Mouse (Mus musculus) NIH3T3 (cell line): ENCODE results near the gene Stc2.

Source experiments
- DNase-seq: peaks from one replicate; pipeline ENCODE4 v3.0.0-alpha.2; 2012; ENCODE audit warnings: low read depth

Gene Stc2

GRCm38 (mm10) chr11:31369648-31370286 lies at the start of gene Stc2:
TSS of gene Stc2 (minus strand) at chr11:31370074.
- DNase-seq: peak; percentile 81

GRCm38 (mm10) chr11:31417071-31417470 lies 47.2 kb upstream of the Stc2 start:
- DNase-seq: peak; percentile 46

GRCm38 (mm10) chr11:31412376-31412775 lies 42.5 kb upstream of the Stc2 start:
- no peak for DNase-seq

DNA sequence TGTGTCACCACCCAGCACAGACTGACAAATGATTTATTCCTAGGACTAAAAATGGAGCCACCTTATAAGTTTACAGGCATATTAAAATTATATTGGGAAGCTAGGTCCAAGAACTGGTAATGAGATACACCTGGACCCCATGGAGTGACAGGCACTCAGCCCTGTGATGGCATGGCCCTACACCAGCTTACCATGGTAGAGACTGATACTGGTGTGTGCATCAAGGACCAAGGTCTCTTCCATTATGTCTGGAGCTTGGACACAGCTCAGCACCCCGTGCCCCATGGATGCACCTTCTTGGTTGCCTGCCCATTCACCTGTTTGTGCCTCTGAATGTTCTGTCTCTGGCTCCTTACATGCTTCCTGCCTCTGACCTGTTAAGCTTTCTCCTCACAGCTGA lies 36.9 kb upstream of the Stc2 start:
- DNase-seq: no peak

- DNase-seq: no peak
Measured at GRCm38 (mm10) chr11:31403080-31403479, 33.2 kb upstream of the Stc2 start.

GRCm38 (mm10) chr11:31398604-31399003 lies 28.7 kb upstream of the Stc2 start:
- no peak for DNase-seq

GRCm38 (mm10) chr11:31396638-31397417 lies 27.0 kb upstream of the Stc2 start:
- no peak for DNase-seq

DNA sequence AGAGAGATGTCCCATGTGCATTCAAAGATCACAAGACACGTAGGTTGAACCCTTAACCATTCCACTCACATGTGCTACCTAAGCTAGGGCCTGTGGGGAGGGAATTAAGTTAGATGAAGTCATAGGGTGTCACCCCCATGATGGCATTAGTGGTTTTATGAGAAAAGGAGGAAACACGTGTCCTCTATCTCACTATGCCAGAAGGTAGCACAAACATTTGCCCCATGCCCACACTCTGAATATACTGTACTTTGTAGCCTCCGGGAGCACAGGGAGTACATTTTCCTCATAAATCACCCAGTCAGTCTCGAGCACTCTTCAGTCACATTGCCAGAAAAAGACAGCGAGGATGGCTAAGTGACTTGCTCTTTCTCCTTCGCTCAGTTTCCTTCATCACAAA lies 24.2 kb upstream of the Stc2 start:
- no peak for DNase-seq

GRCm38 (mm10) chr11:31392340-31392739 lies 22.5 kb upstream of the Stc2 start:
- DNase-seq: peak; percentile 60

DNA sequence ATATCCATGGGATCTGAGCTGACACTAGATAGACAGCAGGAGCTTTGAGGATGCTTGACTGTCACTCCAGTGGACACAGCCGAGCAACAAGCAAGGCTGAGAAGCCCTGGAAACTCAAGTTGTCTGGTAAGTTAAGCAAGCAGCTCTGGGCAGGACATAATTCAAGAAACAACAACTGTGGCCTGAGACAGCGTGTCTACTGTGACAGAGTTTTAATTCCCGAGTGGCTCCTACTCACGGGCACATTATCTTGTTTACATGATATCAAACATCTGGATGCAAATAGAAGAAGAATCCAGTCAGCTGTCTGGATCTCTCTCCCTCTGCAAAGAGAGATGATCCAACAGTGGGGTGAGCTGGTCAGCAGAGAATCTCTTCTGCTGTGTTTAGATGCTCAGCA lies 19.0 kb upstream of the Stc2 start:
- DNase-seq: no peak

DNA sequence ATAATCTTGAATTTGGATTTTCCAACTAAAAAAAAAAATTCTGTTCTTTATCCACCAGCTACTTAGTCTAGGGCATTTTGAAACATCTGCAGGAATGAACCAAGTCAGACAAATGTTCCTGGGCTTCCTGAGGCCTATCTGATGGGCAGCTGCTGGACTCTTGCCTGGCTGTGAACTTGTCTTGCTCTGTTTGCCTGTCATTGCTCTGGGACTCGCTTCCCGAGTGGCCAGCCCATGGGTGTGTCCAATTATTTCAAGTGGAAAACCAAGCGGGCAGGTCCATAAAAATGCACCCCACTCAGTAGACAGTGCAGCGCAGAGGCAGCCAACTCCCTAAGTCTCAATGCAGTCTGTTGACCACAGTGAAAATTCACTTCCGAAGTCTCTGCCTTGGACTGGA lies 17.7 kb upstream of the Stc2 start:
- no peak for DNase-seq

GRCm38 (mm10) chr11:31386571-31386970 lies 16.7 kb upstream of the Stc2 start:
- peak; percentile 81 for DNase-seq

- no peak for DNase-seq
Measured at GRCm38 (mm10) chr11:31383968-31384367, 14.1 kb upstream of the Stc2 start.

DNA sequence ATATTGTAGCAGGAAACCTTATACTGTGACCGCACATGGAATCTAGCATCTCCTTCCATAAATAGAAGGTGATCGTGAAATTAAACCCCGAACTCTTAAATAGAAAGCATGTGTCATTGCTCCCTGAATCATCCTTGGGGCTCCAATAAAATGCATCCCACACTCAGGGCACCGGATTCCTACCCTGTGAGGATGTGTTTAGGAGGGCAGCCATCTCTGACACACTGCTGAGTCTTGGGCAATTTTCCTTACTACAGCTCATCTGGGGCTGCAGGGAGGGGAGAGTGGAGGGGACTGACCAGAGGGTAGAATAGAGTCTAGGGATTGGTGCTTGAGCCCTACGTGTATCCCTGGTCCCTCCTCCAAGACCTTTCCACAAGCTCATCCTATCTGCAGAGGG lies 12.3 kb upstream of the Stc2 start:
- DNase-seq: peak; percentile 95

DNA sequence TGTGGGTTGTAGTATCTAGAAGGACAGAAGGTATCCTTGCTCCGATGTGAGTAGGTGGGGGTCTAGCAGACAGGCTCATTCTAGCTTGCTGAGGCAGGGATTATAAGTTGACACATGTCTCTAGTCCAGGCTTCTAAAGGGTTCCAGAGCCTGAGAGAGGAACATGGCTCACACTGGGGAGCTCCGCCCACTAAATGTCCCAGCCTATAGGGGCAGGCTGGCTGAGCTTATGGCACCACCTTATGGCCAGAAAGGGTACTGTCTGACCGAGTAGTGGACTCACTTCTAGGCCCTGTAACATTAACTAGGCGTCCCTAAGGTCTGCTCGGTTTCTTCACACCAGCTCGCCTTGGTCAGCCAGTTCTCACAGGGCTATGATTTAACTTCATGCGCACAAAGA lies 3.6 kb upstream of the Stc2 start:
- DNase-seq: peak; percentile 57

- DNase-seq: no peak
Measured at GRCm38 (mm10) chr11:31372206-31372605, 2.3 kb upstream of the Stc2 start.

DNA sequence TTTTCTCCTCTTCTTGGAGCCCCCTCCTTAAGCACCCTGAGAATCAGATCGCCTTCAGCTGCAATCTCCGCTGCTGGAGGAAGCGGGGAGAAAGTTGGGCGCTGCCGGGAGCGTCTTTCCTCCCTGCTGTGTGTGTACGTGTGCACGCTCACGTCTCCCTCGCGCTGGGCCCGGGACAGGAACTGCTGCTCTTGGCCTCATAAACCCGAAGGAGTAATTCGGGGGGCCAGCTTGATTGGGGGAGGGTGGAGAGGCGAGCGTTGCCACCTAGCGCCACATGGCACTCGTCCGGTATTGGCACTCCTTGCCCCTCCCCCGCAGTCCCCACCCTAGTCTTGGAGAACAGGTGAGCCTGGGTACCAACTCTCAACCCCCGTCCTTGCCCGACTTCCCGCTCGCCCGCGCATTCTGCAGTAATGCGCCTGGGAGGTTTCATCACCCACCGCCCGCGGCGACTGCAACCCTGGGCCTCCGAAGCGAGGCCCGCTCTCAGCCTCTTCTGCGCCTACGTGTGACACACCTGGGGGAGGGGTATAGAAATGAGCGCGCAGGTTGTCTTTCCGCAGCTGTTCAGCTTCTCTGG lies 1.5 kb upstream of the Stc2 start:
- no peak for DNase-seq

GRCm38 (mm10) chr11:31370436-31371230 lies 759 bp upstream of the Stc2 start:
- no peak for DNase-seq

DNA sequence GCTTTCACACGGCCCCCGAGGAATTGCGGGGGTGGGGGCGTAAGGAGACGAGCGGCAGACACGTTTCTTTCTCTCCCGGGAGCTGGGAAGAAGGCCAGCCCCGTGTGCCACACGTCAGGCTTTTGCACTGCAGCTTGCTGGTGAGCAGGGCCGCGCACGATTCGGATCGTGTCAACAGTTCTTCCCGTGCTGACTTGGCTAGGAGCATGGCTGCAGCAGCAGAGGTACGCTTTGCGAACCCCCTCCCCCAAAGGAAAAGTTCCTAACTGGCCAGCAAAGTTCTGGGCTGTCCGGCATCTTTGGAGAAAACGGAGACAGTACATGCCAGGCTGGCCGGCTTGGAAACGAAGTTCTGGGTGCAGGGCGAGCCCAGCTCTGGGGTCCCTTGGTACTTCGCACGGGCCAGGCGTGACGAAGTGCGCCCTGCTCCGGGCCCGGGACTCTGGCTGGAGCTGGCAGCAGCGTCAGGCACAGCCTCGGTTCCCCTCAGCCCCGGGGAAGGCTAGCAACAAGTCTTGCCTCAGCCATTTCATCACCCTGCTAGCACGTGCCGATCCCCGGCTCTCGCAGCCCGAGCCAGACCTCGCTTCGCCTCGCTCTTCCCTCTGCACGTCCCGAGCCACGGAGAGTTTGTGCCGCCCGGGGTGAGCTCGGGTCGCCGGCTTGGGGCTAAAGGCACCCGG lies 768 bp downstream of the Stc2 start:
- peak; percentile 84 for DNase-seq

DNA sequence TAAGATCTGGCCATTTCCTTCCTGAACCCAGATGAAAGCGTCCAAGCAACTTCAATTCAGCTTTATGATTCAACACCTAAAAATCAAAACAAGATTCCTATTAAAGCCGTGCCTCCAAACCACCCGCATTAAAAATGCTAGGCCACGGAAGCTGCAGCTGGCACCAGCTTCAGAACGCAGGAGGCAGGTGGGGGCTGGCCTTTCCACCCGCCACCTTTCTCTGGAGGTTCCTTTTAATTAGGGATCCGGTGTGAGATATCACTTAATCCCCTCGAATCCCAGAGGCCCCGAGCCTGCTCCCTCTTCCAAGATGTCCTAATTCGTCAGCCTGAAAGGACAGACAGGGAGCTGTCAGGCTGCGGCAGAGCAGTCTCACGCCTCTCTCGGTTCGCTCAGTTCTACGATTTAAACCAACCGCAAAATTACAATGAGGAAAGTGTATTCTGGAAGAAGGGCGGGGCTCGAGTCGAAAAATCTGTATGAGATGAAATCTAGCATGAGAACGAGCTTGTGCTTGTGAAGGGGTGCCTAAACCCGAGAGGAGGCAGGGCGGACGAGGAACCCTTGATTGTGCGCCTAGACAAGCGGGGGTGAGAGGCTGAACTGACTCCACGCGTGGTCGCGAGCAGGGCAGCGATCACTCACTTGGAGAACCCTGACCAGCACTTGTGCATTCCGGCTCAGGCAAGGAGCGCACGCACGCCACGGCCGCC lies 1.5 kb downstream of the Stc2 start:
- DNase-seq: peak; percentile 65

GRCm38 (mm10) chr11:31366827-31367226 lies 3.0 kb downstream of the Stc2 start:
- DNase-seq: no peak
